Mouse (Mus musculus): ENCODE measurements around the gene Lemd2.

Gene Lemd2

GRCm38 (mm10) chr17:27189640-27190216 is 14.5 kb downstream of the Lemd2 start:
- DNase-seq (ENCODE audit: extremely low spot score, low read depth, low spot score), result no peak

GRCm38 (mm10) chr17:27188883-27189282 is 15.4 kb downstream of the Lemd2 start:
- no peak for DNase-seq (ENCODE audit: extremely low spot score, low read depth, low spot score)

DNA sequence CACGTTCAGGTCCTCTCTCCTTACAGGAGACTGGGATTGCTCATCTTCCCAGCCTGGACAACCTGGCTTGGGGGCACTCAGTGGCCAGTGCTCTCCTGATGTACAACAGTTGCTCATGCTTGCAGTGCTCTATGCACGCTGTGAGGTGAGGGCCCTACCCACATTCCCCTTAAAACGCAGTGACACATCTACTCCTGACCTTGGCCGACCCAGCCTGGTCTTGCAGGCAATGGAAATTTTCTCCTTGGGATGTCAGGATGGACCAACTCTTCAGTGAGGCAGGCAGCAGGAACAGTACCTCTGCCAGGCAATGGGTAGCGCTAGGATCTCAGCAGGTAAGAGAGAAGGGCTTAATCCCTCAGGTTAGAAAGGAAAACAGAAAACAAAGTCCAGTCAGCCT is 17.2 kb downstream of the Lemd2 start:
- DNase-seq (ENCODE audit: extremely low spot score, low read depth, low spot score), result no peak

- no peak for DNase-seq (ENCODE audit: extremely low spot score, low read depth, low spot score)
Measured at GRCm38 (mm10) chr17:27186068-27186467, 18.2 kb downstream of the Lemd2 start.

DNA sequence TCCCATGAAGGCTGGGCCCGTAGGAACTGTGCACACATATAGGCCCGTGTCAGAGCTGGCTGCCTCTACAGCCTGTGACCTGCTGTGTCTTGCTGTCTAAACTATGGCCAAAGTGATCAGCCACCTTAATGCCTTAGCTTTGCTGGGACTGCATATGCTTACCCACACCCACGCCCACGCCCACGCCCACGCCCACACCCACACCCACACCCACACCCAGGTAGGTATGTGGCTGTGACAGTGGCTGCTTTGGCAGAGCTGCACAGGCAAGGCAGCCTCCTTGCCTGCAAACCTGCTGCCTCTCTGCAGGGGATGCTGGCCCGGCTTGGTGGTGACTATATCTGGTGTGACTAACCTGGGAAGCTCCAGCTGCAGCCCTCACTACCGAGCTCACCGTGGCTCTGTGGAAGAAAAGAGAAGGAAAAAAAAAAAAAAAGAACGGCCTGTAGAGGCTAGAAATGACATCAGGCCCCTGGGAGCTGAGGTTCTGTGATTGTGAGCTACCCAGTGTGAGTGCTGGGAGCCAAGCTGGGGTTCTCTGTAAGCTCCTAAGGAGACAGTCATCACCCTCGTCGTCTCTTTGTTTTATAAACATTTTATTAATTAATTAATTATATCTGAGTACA is 20.5 kb downstream of the Lemd2 start:
- no peak for DNase-seq (ENCODE audit: extremely low spot score, low read depth, low spot score)

- DNase-seq (ENCODE audit: extremely low spot score, low read depth, low spot score), result no peak
Measured at GRCm38 (mm10) chr17:27182401-27182800, 21.9 kb downstream of the Lemd2 start.

- no peak for DNase-seq (ENCODE audit: extremely low spot score, low read depth, low spot score)
Measured at GRCm38 (mm10) chr17:27181666-27182065, 22.6 kb downstream of the Lemd2 start.

GRCm38 (mm10) chr17:27179681-27180280 is 24.5 kb downstream of the Lemd2 start:
- DNase-seq (ENCODE audit: extremely low spot score, low read depth, low spot score), result no peak

GRCm38 (mm10) chr17:27178427-27179177 is 25.7 kb downstream of the Lemd2 start:
- no peak for DNase-seq (ENCODE audit: extremely low spot score, low read depth, low spot score)

DNA sequence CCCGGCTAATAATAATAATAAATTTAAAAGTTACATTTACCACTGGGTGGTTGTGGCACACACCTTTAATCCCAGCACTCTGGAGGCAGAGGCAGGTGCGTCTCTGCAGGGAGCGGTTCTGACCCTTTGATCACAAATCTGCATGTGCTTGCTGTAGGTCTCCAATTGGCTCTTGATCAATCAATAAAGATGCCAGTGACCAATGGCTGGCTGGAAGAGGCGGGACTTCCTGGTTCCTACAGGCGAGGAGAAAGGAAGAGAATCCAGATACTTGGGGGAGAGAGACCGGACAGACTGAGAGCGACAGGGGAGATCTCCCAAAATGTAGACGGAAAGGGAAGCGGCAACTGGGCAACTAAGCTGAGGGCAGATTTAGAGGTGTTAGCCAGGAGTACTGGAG is 26.2 kb downstream of the Lemd2 start:
- no peak for DNase-seq (ENCODE audit: extremely low spot score, low read depth, low spot score)

DNA sequence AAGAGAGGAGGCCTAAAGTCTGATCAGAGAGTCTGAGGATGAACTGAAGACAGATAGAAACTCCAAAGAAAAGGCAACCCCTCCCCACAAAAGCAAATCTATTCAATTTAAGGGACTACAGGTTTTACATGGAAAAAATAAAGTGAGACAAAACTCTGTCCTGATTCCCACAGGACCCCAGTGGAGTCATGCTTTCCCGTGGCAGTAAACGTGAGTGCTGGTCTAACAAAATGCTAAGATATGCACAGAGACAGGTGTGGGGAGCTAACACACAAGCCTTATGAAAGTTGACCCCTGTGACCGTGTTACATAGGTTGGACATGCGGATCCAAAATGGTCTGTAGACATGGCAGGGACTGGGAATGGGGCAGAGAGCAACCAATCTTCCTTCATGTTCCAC is 27.5 kb downstream of the Lemd2 start:
- DNase-seq (ENCODE audit: extremely low spot score, low read depth, low spot score), result no peak

GRCm38 (mm10) chr17:27176287-27176686 is 28.0 kb downstream of the Lemd2 start:
- DNase-seq (ENCODE audit: extremely low spot score, low read depth, low spot score), result no peak

DNA sequence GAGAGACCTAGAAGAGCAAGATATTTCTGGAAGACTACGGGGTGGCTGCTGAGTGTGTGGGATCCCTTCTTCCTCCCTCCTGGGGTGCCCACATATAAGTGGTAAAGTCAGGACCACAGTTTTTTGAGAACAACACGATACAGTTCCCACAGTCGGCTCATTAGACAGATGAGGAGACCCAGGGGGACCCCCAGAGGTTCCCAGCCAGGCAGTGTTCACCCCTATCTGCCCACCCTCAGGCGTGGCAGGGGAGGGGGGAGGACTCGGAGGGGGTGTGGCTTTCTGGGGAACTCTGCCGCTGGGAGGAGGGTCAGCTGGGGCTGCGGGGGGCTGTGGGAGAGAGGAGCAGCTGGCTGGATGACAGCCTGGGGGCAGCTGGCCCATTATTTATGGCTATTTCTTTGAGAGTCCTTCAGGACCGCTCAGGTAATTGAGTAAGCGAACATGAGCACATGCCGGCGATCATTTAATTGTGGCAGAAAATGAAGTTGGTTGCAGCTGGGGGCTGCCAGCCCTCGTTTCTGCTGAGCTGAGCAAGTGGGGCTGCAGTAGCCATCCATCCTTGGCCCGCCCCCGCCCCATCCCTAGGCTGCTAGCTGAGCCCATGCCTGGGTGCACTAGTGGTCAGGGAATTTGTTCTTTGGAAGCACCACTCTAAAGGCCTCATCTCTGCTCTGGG is 28.9 kb downstream of the Lemd2 start:
- DNase-seq (ENCODE audit: extremely low spot score, low read depth, low spot score), result no peak

- DNase-seq (ENCODE audit: extremely low spot score, low read depth, low spot score), result no peak
Measured at GRCm38 (mm10) chr17:27173715-27174114, 30.6 kb downstream of the Lemd2 start.

DNA sequence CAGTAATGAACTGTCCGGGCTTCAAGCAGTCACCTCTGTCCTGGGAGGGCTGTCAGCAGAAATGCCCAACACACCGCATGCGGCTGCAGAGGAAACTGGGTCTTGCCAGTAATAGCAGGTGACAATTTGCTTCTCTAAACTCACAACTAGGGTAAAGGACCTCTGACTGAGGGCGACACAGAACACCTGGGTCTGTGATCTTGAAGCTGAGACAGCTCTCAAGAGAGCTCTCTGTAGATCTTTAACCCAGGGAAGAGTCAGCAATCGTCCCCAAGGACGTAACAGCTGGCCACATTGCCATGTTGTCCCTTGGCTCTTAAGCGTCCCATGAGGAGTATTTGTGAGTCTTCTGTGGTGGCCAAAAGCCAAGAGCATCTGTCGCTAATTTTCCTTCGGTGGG is 31.8 kb downstream of the Lemd2 start:
- DNase-seq (ENCODE audit: extremely low spot score, low read depth, low spot score), result no peak

DNA sequence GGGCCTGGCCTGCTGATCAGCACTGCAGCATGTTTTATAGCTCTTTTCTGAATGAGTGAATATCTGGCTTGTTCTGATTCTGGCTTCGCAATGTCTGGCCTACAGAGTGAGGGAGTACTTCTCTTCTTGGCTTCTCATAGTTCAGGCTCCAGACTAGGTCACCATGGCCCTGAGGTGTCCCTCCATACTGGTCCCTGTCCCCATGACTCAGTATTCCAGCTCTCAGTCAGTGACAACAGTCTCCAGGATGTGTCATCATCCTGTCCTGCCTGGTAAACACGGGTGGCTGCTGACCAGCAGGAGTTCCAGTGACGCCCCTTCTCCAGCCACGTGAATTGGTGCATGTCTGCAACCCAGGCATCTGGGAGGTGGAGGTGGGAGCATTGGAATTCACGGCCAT is 33.1 kb downstream of the Lemd2 start:
- no peak for DNase-seq (ENCODE audit: extremely low spot score, low read depth, low spot score)

DNA sequence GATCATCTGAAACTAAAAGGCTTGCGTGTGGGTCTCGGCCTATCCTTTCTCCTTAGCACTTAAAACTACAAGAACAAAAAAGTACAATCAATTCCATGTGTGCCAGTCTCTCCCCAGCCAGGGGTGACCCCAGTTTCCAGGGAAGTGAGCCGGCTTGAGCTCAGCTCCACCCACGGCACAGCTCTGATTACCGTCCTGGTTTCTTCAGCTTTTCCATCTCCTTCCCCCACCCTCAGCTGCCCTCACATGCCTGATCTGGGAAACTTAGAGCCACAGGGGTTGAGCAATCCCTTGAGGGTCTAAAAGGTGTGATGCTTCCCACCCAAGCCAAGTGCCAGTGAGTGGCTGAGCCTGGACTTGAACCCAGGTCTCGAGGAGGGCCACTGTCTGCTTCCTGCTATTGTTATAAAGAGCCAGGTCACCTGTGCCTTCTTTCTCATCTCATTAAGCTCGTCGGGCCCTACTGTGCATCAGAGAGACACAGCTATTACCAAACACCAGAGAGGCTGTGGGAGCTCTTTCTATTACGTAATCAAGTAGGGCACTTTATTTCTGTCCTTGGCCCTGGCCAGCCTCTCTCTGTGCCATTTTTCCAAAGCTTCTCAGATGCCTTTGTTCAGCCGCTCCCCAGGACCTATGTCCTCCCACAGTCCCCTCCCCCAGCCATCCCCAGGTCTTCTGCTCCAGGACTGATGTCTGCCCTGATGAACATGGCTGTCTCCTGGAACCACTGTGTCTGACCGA is 34.1 kb downstream of the Lemd2 start:
- DNase-seq (ENCODE audit: extremely low spot score, low read depth, low spot score), result no peak

- no peak for DNase-seq (ENCODE audit: extremely low spot score, low read depth, low spot score)
Measured at GRCm38 (mm10) chr17:27168569-27168968, 35.7 kb downstream of the Lemd2 start.

DNA sequence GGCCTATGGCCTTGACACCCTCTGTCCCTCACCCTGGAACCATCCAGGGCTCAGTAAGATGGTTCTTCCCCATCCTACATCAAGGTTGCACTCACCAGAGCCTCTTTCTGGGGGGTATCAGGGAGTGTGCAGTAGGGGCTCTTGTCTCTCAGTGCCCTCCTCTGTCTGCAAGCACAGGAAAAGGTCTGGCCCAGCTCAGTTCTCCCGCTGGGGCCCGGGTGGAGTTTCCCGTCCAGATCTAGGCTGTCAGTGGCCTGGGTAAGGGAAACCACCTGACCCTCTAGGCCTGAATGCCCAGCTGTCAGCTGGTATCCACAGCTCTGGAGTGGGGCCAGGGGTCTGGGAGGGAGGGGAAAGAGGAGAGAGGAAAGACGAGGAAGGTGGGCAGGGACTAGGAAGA is 36.7 kb downstream of the Lemd2 start, which contains the start of gene Ip6k3:
Ip6k3 (minus strand) TSS at position 251 of the 400 bp plus-strand sequence.
- no peak for DNase-seq (ENCODE audit: extremely low spot score, low read depth, low spot score)

DNA sequence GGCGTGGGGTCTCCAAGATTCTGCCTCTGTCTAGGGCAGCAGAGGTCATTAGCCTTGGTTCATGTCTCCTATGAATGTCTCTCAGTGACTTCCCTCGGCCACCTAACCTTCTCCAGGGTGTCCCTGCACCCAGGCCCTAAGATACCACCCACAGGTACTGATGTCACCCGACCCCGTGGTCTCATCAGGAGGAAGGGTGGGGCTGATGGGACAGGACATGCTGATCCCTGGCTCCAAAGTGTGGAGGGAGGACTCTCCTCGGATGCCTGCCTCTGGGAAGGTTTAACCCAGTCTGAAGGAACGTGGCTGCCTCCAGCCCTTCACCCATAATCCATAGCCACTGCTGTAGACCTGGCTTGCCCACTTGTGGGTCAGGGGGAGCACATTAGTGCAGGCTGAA is 37.4 kb downstream of the Lemd2 start:
- no peak for DNase-seq (ENCODE audit: extremely low spot score, low read depth, low spot score)

All from hindlimb bud, embryonic 11.5 days (tissue).